Mouse (Mus musculus): ENCODE results near the gene Rnf26. TPM values are rescaled to one million over a fixed set of nuclear protein-coding genes. Genes with fewer than 3 reads are reported as not detected.

The Rnf26 gene
- polyA plus RNA-seq, 1 experiment from 2014 or later, result 38.7 TPM

GRCm38 (mm10) chr9:44078955-44079756 lies 34.2 kb downstream of the Rnf26 start:
- 35% methylated on average over 16 of the region's 16 CpGs for WGBS (ENCODE audit: insufficient replicate concordance)
- no peak overlapping the region for H3K27ac ChIP-seq
- ATAC-seq (ENCODE audit: low read depth) (no peak; the same call in 1 of the 2 replicates), DNase-seq (no peak)
- H3K4me3 ChIP-seq (replicated peaks), result no peak overlapping the region
- peaks cover 21% of the 10 kb centered on the region for H3K4me1 ChIP-seq (replicated peaks)
- H3K36me3 ChIP-seq, result no peaks in the 10 kb centered on the region
- no peaks in the 10 kb centered on the region for H3K9me3 ChIP-seq (replicated peaks)
- H3K27me3 ChIP-seq, result peaks cover 24% of the 10 kb centered on the region
- no peak overlapping the region for H3K4me2 ChIP-seq
- no peak overlapping the region for H3K9ac ChIP-seq

GRCm38 (mm10) chr9:44078136-44078797 lies 35.0 kb downstream of the Rnf26 start:
- H3K9me3 ChIP-seq (replicated peaks), result no peaks in the 10 kb centered on the region
- no peak overlapping the region for H3K27ac ChIP-seq
- no peaks in the 10 kb centered on the region for H3K36me3 ChIP-seq
- no peak overlapping the region for H3K4me2 ChIP-seq
- H3K4me3 ChIP-seq (replicated peaks), result no peak overlapping the region
- WGBS (ENCODE audit: insufficient replicate concordance), result 65% methylated on average over 10 of the region's 10 CpGs
- DNase-seq (no peak), ATAC-seq (ENCODE audit: low read depth) (no peak)
- no peak overlapping the region for H3K9ac ChIP-seq
- peaks cover 12% of the 10 kb centered on the region; the same call in 1 of the 2 replicates for H3K4me1 ChIP-seq (replicated peaks)
- H3K27me3 ChIP-seq, result peaks cover 16% of the 10 kb centered on the region

DNA sequence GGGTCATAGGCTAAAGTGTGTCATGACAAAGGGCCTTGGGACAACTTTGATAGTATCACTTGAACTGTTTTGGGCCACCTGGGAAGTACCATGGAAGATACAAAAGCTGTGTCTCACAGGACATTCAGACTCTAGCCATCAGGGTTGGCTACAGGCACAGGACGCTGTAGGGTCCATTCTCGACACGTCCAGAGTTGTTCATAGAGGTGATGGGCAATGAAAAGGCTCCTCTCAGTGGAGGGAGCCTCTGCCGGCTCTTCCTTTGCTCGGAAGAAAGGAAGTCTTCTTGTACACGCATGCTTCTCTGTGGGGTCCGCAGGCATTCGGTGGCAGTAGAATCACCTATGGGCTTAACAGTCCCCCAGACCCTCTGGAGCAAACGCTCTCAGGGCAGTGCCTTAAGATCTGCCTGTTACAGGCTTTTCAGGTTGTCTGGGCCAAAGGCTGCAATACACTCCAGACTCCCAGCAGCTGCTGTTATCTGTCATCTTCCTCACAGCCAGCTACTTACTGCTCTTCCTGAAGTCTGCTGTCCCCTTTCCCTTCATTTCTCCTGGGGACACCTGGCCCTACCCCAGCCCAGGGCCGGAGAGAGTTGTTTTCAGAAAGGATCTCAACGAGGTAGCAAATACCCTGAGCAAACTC lies 35.9 kb downstream of the Rnf26 start:
- no peak overlapping the region for H3K4me3 ChIP-seq (replicated peaks)
- H3K4me1 ChIP-seq (replicated peaks), result 0 out of 2 replicates have a peak, but pooled peaks cover 12% of the 10 kb centered on the region
- H3K36me3 ChIP-seq, result no peaks in the 10 kb centered on the region
- peaks cover 15% of the 10 kb centered on the region for H3K27me3 ChIP-seq
- 76% methylated on average over 11 of the region's 11 CpGs for WGBS (ENCODE audit: insufficient replicate concordance)
- H3K9me3 ChIP-seq (replicated peaks), result no peaks in the 10 kb centered on the region
- no peak overlapping the region for H3K27ac ChIP-seq
- DNase-seq (no peak), ATAC-seq (ENCODE audit: low read depth) (no peak)
- no peak overlapping the region for H3K9ac ChIP-seq
- H3K4me2 ChIP-seq, result no peak overlapping the region

- Histone ChIP-seq H3K4me1 (replicated peaks) (peaks cover 12% of the 10 kb centered on the region; the same call in 1 of the 2 replicates), H3K27me3 (peaks cover 15% of the 10 kb centered on the region), H3K9ac (no peak overlapping the region), H3K4me3 (replicated peaks) (no peak overlapping the region), H3K9me3 (replicated peaks) (no peaks in the 10 kb centered on the region), H3K36me3 (no peaks in the 10 kb centered on the region), H3K27ac (no peak overlapping the region), H3K4me2 (no peak overlapping the region)
- ATAC-seq (ENCODE audit: low read depth), result 0 out of 2 replicates have a peak, but pooled peaks have one; percentile 14
- DNase-seq, result peak; percentile 47
- 11% methylated on average over 5 of the region's 5 CpGs for WGBS (ENCODE audit: insufficient replicate concordance)
Observed at GRCm38 (mm10) chr9:44076764-44077120, 36.6 kb downstream of the Rnf26 start.

- ATAC-seq (ENCODE audit: low read depth) (no peak), DNase-seq (no peak)
- Histone ChIP-seq H3K9me3 (replicated peaks) (no peaks in the 10 kb centered on the region), H3K4me2 (no peak overlapping the region), H3K36me3 (no peaks in the 10 kb centered on the region), H3K27me3 (peaks cover 15% of the 10 kb centered on the region; the same call in 1 of the 2 replicates), H3K9ac (no peak overlapping the region), H3K4me1 (replicated peaks) (peaks cover 11% of the 10 kb centered on the region; the same call in 1 of the 2 replicates), H3K27ac (no peak overlapping the region), H3K4me3 (replicated peaks) (no peak overlapping the region)
- 61% methylated on average over 16 of the region's 16 CpGs for WGBS (ENCODE audit: insufficient replicate concordance)
Observed at GRCm38 (mm10) chr9:44075996-44076763, 37.1 kb downstream of the Rnf26 start.

- Histone ChIP-seq H3K9ac (no peak overlapping the region), H3K27me3 (peaks cover 22% of the 10 kb centered on the region), H3K4me2 (no peak overlapping the region), H3K4me1 (replicated peaks) (peaks cover 9% of the 10 kb centered on the region; the same call in 1 of the 2 replicates), H3K4me3 (replicated peaks) (no peak overlapping the region), H3K27ac (no peak overlapping the region), H3K36me3 (no peaks in the 10 kb centered on the region), H3K9me3 (replicated peaks) (no peaks in the 10 kb centered on the region)
- DNase-seq (no peak), ATAC-seq (ENCODE audit: low read depth) (no peak)
- 68% methylated on average over 24 of the region's 24 CpGs for WGBS (ENCODE audit: insufficient replicate concordance)
Observed at GRCm38 (mm10) chr9:44075276-44075995, 37.9 kb downstream of the Rnf26 start.

- H3K4me1 ChIP-seq (replicated peaks), result peaks cover 9% of the 10 kb centered on the region; the same call in 1 of the 2 replicates
- H3K4me2 ChIP-seq, result no peak overlapping the region
- H3K4me3 ChIP-seq (replicated peaks), result no peak overlapping the region
- no peak overlapping the region for H3K9ac ChIP-seq
- H3K9me3 ChIP-seq (replicated peaks), result no peaks in the 10 kb centered on the region
- DNase-seq (no peak), ATAC-seq (ENCODE audit: low read depth) (no peak)
- no peak overlapping the region for H3K27ac ChIP-seq
- H3K36me3 ChIP-seq, result no peaks in the 10 kb centered on the region
- 41% methylated on average over 9 of the region's 9 CpGs for WGBS (ENCODE audit: insufficient replicate concordance)
- H3K27me3 ChIP-seq, result peaks cover 27% of the 10 kb centered on the region
Observed at GRCm38 (mm10) chr9:44074395-44075275, 38.7 kb downstream of the Rnf26 start.

GRCm38 (mm10) chr9:44073115-44073514 lies 40.2 kb downstream of the Rnf26 start:
- H3K36me3 ChIP-seq, result no peaks in the 10 kb centered on the region
- H3K9me3 ChIP-seq (replicated peaks), result no peaks in the 10 kb centered on the region
- H3K4me2 ChIP-seq, result no peak overlapping the region
- ATAC-seq (ENCODE audit: low read depth), result no peak
- peaks cover 27% of the 10 kb centered on the region for H3K27me3 ChIP-seq
- DNase-seq, result no peak
- no peak overlapping the region for H3K27ac ChIP-seq
- H3K4me1 ChIP-seq (replicated peaks), result peaks cover 6% of the 10 kb centered on the region
- H3K4me3 ChIP-seq (replicated peaks), result no peak overlapping the region
- no peak overlapping the region for H3K9ac ChIP-seq
- 52% methylated on average over 5 of the region's 5 CpGs for WGBS (ENCODE audit: insufficient replicate concordance)

- Histone ChIP-seq H3K4me3 (replicated peaks) (no peak overlapping the region), H3K9ac (no peak overlapping the region)
Observed at GRCm38 (mm10) chr9:44072599-44072915, 40.8 kb downstream of the Rnf26 start.

More at GRCm38 (mm10) chr9:44072599-44072915, 40.8 kb downstream of the Rnf26 start:
- Histone ChIP-seq H3K27me3 (peaks cover 27% of the 10 kb centered on the region), H3K4me2 (no peak overlapping the region), H3K4me1 (replicated peaks) (peaks cover 11% of the 10 kb centered on the region), H3K27ac (no peak overlapping the region), H3K9me3 (replicated peaks) (no peaks in the 10 kb centered on the region), H3K36me3 (no peaks in the 10 kb centered on the region)
- ATAC-seq (ENCODE audit: low read depth), result no peak
- WGBS (ENCODE audit: insufficient replicate concordance), result 38% methylated on average over 4 of the region's 4 CpGs
- no peak for DNase-seq
